Mouse (Mus musculus) heart, postnatal 25 days (tissue): ENCODE results near the gene Cpsf4l. TPM values are rescaled to one million over a fixed set of nuclear protein-coding genes. Genes with fewer than 3 reads are reported as not detected.

Experiments used
- DNase-seq: peaks from one replicate; pipeline ENCODE4 v3.0.0; 2022; ENCODE audit warnings: low spot score
- intact Hi-C: fragments of 180-260 bp; cut with DNase I; formaldehyde crosslinking; loops from one replicate; pipeline ENCODE4 v1.15.1; 2025
- total RNA-seq, 2 experiments: library from RNA; stranded (reverse); gene quantifications; 2 replicates each; pipeline ENCODE4 v1.2.3; 2021

Cpsf4l gene
- total RNA-seq, 2 experiments from 2014 or later: not detected

- intact Hi-C loops: no loop called here
- DNase-seq: peak; percentile 29
These were observed 60.2 kb downstream of the Cpsf4l start, which contains the start of gene Slc39a11 for GRCm38 (mm10) chr11:113649353-113650210. Gene Slc39a11, minus strand, starts transcription at chr11:113650079.

DNA sequence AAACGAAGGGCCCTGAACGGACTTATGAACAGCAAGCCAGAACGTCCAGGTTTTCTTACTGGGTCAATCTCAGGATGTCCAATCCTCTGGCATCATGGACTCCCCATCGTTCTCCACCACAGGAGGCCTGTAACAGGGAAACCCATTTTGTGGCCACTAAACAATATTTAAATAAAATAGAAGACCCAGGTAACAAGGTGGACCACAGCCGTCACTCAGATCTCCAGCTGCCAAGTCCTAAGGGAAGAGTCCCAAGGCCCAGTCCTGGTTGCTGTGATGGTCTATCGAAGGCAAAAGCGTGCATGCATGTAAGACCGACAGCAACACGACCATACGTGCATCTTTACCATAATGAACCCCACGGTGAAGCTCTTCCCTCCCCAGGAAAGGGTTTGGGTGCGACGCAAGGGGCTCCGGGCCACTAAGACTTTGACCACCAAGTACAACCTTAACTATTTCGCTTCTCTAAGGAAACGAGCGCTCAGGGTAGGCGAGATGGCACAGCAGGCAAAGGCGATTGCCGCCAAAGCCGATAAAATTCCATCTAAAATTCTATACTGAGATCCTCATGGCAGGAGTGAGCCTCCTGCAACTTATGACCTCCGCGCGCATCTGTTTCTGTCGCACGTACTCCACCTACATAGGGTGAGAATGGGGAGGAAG is 61.0 kb downstream of the Cpsf4l start, which contains the start of gene Cog1:
Gene Cog1 (plus strand): TSS at position 480 of the 663 bp plus-strand sequence.
- DNase-seq: no peak
- intact Hi-C loops: loop anchor here (1.0 kb wide), 2 partner anchors 33 to 163 kb away; no protein-coding TSS in a partner anchor

Other genes with a start within 250 kb of the Cpsf4l start
- not detected for gene Sstr2, start 90.7 kb downstream of the Cpsf4l start, total RNA-seq
- 10 to 100 TPM; 16.4 to 17.1 TPM for gene Cog1, start 60.8 kb downstream of the Cpsf4l start, total RNA-seq
- 1 to 10 TPM; 2.7 to 3.8 TPM for gene Slc39a11, start 59.9 kb downstream of the Cpsf4l start, total RNA-seq
- 10 to 100 TPM; 13.9 to 15.0 TPM for gene Fam104a, start 25.9 kb downstream of the Cpsf4l start, total RNA-seq
- gene D11Wsu47e, start 25.6 kb downstream of the Cpsf4l start, total RNA-seq: 1 to 10 TPM; 6.0 to 7.1 TPM
- 10 to 100 TPM; 12.5 to 17.7 TPM for gene Cdc42ep4, start 41.9 kb upstream of the Cpsf4l start, total RNA-seq